Mouse (Mus musculus): Measurements from ENCODE around the gene Rpl19.

Gene Rpl19

GRCm38 (mm10) chr11:98026570-98027296 is at the start of gene Rpl19:
Rpl19 (plus strand) TSS chr11:98026710.
- DNase-seq: peak; percentile 94

DNA sequence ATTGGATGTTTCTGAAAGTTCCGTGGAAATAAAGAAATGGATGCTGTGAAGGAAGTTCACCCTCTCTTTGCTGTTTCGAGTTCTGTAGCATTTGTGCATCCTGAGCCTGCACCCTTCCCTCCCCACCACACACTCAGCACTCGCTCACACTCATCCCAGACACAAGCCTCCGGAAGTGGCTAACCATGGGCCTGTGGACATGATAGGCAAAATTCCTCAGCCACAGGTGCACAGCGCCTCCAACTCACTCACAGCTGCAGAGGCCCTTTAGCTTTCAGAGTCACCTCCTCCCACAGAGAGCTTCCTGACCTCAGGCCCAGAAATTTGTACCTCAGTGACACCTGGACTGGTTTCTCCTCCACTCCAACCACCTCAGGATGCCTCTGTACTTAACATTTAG is 48.7 kb upstream of the Rpl19 start:
- DNase-seq: no peak

- no peak for DNase-seq
Measured at GRCm38 (mm10) chr11:97978392-97978791, 48.1 kb upstream of the Rpl19 start.

DNA sequence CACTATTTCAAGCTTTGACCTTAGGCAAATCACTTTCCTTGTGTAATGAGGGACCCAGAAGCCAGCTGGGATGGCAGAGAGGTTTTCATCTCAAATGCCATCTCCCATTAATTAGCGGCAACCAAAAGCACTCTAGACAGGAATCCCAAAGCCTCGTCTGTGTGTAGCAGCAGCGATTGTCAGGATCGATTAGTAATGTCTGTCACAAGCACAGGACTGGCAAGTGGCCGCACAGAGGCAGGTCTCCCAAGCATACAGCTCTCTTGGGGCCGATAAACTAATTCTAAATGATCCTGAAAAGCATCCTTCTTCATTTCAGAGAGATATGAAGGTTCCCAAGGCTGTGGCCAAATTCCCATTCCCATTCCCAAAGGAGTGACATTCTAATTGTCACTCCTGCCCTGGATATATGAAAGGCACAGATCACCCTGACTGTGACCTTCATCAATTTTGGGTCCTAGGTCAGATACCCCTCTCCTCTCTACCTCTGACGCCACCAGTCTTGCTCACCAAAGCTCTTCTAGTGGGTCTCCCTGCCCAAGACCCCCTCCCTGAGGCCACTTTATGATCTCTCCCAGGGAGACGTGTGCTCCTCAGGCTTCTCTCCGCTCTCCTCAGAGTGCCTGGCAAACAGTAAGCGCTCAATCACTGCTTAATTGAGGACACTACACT is 46.5 kb upstream of the Rpl19 start:
- no peak for DNase-seq

DNA sequence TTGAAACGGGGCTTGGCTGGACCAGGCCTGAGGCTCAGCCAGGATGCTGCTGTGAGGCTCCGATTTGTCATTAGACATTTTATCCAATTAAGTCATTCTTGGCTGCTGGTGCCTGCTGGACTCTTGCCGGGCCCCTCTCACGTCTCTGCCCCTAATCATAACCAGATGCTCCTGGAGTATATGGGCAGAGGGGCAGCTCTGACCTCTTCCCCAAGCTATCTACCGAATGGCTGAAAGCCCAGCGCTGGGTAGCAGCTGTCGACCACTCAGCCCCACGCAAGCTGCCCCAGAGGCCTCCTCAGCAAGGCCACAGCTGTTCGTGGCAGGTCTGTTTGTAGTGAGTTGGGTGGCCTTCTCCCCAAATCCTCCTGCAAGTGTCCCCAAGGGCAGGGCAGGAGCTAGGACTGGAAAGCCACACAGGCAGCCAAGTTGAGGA is 46.0 kb upstream of the Rpl19 start:
- no peak for DNase-seq

DNA sequence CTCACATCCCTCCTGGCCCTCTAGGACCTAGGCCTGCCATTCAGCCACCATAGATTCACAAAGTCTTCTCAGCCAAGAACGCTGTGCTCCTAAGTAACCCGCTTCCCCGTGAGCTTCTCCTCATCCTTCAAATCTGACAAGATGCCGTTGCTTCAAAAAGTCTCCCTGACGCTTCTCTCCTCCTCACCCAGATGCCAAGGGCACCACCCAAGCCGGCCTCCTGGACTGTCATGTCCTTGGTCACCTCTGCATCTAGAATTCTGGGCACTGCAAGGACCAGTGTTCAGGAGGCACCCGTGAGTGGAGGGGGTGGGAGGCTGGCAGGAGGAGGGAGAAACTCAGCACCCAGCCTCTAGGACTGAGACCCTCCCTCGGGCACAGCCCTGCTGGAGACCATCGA is 43.8 kb upstream of the Rpl19 start:
- DNase-seq: no peak

GRCm38 (mm10) chr11:97983506-97983905 is 43.0 kb upstream of the Rpl19 start:
- no peak for DNase-seq

DNA sequence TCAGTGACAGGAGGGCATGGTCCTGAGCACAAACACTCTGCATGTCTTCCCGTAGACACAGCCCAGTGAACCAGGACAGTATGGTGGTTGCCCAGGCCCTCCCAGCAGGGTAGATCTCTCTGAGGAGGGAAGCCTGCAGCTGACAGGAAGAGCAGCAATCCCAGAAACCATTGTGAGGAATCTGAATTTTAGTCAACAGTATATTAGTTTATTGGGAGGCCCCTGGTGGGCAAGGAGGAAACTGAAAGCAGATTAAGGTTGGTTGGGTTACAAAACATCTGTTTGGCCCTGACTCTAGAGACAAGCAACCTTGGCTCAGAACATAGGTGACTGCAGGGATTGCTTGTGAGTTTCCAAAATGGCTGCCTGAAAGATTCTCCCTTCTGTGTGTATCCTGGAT is 42.5 kb upstream of the Rpl19 start:
- no peak for DNase-seq

DNA sequence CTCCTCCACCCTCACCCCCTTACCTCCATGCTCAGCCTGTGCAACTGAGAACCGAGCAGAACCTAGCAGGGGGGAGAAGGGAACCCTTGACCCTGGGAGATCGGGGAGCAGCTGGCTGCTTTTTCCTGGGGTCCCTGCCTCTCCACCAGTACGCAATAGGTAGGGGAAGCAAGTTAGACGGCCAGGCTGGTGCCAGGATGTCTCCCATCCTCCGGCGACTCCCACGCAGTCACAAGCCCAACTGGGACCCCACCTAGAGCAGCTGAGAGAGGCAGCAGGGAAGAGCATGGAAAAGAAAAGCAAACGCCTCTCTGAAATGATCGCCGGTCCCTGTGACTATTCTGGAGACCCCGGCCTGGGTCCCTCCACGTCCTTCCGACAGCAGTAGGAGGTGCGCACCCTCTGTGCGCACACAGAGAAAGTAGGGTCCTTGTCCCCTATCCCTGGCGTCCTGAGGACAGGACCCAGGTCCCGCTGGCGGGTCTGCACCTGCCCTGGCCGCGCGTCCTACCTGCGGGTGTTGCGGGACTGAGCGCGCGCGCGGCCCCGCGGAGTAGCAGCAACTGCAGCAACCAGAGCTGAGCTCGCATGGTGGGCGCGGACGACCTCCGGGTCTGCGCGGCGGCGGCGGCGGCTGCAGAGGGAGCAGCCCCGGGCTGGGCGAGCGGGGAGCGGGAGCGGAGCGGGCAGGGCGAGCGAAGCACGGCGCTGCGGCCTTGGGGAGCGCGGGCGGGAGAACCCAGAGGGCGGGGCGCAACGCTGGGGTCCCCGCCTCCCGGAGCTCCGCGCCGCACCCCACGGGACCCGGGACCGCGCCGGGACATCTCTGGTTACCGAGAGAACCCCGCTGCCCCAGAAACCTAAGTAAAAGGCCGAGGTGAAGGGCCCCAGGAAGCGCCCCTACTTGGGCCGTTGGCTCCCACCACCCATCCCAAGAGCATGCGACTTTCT is 40.5 kb upstream of the Rpl19 start, which contains the start of gene Plxdc1:
Gene Plxdc1, minus strand, starts transcription at position 718 of the 951 bp plus-strand sequence.
- DNase-seq: no peak

DNA sequence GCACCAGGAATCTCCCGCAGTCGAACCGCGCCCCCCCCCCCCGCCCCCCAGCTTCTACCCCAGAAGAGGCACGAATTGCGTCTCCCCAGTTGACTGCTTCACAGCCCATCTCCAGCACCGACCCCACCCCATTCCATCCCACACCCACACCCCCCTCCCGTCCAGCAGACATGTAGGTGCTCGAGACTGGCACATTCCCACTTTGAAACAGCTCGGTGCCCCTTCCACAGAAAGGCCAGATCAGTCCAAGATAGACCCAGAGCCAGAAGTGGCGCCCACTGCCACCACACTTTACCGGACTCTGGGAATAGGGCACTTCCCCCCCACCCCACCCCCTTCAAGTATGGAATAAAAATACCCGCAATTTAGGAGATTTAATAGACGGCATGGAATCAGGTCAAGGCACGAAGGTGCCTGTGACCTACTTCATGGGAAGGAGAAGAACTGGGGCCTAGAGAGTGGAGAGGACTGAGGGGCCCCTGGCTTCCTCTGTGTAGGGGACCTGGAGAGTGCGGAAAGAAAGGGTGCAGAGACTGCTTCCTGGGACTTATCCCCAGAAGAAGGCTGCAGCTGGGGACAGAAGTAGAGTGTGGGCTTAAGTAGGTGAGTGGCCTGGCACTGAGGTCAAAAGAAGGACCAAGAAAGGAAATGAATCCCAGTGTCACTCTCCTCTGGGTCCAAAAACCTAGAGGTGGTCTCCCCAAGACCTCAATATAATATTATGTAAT is 39.6 kb upstream of the Rpl19 start:
- no peak for DNase-seq

DNA sequence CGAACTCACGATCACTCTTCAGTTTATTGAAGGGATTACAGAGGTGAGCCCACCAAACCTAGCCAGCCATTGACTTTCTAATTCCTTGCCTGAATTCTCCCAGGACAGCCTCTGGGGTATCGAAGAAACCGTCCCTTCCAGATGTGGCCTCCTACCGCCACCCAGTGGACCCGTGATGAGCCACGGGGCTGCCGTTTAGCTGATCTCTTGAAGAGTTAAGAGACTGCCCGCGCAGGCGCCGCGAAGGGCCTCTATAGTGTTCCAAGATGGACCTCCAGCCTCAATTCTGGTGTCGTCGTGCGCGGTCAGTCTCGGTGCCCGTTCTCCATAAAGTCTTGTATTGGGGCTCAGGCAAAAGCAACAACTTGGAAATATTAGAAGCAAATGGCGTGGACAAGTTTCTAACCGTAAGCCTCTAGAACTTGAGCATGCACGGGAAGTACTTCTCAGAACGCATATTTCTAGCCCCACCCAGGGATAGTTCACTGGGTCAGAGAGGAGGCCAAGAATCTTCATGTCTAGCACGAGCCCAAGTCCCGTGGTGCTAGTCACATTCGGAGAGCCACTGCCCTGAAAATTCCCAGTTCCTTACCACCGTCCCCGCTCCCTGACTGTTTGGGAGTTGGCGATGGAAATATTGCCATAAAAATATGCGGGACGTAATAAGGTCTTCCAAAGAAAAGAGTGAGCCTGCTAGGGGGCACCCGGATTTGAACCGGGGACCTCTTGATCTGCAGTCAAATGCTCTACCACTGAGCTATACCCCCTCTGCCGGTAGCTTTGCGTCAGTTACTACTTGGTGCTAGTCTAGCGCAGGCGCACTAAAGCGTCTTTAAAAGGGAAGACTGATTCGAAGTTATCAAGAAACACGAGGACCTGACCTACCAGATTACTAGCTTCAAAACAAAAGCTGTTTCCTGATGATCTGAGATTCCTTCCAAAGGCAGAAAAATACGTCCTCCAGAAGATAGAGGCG is 38.7 kb upstream of the Rpl19 start:
- DNase-seq: peak; percentile 98

DNA sequence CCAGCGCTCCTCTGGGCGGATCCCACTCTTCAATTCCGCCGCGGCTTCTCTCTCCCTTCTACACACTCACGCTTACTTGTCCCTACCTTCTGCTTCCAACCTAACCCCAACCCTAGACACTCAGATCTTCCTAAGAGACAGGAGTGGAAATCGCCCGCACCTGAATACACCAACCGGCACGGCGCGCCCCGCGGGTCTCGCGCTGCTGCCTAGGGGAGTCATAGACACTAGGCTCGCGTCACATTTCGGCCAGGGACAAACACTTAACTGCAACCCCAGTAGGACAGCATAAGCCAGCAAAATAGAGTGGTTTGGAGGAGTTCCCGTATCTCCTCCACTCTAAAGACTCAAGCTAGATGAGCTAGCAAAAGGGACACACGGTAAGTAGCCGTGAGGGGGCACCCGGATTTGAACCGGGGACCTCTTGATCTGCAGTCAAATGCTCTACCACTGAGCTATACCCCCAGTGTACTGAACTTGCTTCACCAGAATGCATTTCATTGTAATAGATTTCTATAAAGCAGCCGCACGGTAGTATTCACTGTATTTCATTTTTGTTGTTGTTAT is 37.9 kb upstream of the Rpl19 start:
- peak; percentile 96 for DNase-seq

DNA sequence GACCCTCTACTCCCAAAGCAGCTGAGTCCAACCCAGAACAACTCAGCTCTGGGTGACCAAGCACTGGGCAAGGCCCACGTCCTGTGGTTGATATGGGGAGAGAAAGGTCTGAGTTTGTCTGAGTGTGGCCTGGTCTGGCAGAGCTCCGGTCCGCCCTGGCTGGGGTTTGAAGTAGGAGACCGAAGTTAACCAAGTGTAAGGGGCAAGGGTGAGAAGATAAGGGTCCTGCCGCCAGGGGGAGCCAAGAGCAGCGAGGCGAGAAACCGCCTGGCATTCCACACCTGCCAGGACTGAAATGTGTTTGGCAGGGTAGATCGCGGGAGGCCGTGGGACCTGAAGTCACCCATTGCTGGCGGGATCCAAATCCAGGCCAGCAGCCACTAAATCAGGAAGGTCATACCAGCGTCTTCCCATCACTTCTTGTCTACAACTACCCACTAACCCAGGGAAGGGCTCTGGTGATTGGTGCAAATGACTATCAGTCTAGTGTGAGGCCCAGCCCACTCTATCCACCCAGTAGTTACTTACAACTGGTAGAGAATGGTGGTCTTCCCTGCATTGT is 31.9 kb upstream of the Rpl19 start:
- peak; percentile 86 for DNase-seq

DNA sequence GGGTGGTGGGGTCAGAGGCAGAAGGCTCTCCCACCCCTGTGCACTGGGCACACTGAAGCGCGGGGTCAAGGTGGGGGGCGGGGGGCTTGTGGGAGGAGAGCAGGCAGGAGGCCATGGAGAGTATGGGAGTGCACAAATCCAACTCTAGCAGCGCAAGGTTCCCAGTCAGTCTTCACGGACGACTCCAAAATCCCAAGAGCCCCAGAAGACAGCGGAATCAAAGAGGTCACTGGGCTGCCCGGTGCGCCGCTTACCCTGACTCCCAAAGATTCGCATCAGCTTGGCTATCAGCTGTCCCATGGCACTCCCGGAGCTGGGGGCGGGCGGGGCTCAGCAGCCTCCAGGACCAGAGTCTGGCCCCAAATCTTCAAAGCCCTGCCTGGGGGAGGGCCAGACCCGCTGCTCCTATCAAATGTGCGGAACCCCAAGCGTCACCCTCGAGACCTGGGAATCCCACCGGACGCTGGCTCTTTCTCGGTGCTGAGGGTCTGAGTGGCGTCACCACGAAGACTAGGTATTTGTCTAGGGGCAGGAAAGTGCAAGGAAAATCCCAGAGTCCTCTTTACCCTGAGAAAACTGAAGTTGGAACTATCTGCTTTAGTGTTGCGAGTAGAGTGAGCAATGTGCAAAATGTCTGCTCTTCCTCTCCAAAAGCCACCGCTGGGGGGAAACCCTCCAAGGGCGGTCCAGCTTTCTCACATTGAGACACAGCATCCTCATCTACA is 30.8 kb upstream of the Rpl19 start, which contains the start of gene Arl5c:
Gene Arl5c, minus strand, starts transcription at position 618 of the 725 bp plus-strand sequence.
- DNase-seq: no peak

GRCm38 (mm10) chr11:97996691-97997090 is 29.8 kb upstream of the Rpl19 start:
- no peak for DNase-seq

DNA sequence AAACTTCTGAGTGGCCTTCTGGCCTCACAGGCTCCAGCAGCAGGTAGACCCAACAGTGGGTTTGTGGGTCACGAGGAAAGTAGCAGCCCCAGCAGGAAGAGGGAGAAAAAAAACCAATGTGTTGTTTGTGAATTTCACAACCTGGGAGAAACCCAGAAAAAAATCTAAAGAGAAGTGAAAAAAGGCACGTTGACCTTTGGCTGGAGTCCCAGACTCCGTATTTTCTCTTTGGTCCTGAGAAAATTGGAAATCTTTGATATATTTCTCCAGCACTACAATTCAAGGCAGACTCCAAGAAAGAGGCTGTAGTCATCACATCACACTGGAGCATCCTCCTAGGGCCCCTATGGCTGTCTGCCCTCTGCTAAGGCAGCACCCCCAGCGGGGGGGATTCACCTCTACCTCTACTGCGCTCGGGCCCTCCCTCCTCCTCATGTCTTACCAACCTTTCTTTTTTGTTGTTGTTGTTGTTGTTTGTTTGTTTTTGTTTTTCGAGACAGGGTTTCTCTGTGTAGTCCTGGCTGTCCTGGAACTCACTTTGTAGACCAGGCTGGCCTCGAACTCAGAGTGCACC is 29.0 kb upstream of the Rpl19 start:
- no peak for DNase-seq

DNA sequence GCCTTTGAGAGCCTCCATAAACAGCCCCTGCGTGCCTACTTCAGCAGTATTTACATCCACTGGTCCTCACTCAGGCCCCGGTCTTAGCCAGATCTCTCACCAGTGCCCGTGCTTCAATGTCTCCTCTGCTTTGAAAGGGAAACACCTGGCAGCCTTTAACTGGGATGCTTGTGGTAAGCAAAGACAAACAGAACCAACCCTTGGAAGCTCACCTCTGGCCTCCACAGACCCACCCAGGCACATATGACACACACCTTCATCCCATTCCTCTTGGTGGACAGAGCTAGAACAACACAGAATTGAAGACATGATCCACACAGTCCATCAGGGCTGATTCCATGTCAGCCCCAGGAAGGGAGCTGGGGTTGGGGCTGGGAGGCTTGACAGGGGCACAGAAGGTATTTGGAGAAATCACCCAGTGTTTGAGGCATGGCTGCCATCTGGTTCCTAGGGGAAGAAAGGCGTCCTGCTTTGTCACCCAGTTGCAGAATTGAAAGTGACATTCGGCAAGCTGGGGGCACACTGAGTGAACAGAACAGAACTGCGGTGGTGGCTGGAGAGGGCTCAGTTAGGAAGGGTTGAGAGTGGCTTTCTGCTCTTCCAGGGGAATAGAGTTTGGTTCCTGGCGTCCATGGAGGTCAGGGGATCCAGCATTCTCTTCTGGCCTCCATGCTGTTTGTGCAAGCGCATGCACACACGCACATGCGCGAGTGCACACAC is 28.3 kb upstream of the Rpl19 start:
- DNase-seq: no peak

DNA sequence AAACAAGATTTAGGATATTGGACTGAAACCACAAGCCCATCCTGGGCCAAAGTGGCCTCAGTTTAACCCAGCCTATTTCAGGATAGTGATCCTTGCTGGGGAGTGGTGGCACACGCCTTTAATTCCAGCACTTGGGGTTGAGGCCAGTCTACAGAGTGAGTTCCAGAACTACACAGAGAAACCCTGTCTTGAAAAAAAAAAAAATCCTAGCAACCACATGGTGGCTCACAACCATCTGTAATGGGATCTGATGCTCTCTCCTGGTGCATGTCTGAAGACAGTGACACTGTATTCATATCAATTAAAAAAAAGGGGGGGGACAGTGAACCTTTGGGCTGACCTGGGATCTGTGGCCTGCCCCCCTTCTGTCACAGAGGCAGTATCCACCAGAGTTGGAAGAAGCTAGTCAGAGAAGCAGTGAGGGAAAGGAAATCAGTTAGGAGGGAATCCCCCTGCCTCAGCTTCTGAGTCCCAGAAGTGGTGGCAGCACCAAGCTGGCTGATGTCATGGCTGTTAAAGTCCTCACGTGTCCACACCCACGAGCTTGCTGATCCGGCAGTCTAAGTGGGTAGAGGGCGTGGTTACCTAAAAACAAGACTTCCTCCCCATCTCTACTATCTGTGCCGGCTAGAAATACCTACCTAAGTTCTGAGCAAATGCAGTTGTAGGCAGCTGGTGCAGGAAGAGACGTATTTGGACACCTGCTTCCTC is 27.5 kb upstream of the Rpl19 start:
- no peak for DNase-seq
